Comparison of ENCODE assay signal across 10 mouse cellular contexts in genomic region chr13:100831123-100831522, GRCm38 (mm10). TPM values are rescaled to one million over a fixed set of nuclear protein-coding genes. Genes with fewer than 3 reads are reported as not detected.
DNase-seq lines count a peak whose midpoint lies in the region; ATAC-seq lines count a peak whose summit lies in the region.
"Had no signal": no experiment of that assay in that cellular context is flagged by ENCODE, and none has a peak within 500 bp of the region (broad histone marks: within the 10 kb centered on the region; RNA-seq: fewer than 3 reads in every experiment).

No protein-coding gene starts in this region.

- H3K4me1 ChIP-seq in lung, embryonic 16.5 days (replicated peaks; ENCODE audit: control insufficient read depth, insufficient read depth, low read length), result peaks cover 11% of the 10 kb centered on the region
- peaks cover 17% of the 10 kb centered on the region for H3K4me1 ChIP-seq in hindbrain, embryonic 14.5 days (replicated peaks; ENCODE audit: control insufficient read depth, insufficient read depth, low read length)
- H3K4me1 ChIP-seq in neural tube, embryonic 13.5 days (replicated peaks), result peaks cover 21% of the 10 kb centered on the region

- H3K36me3 ChIP-seq in lung, embryonic 16.5 days (ENCODE audit: control insufficient read depth, insufficient read depth, low read length), result peaks cover 13% of the 10 kb centered on the region
- peaks cover 20% of the 10 kb centered on the region for H3K36me3 ChIP-seq in hindbrain, embryonic 14.5 days (replicated peaks; ENCODE audit: control insufficient read depth, insufficient read depth)
- H3K36me3 ChIP-seq in neural tube, embryonic 13.5 days, result peaks cover 12% of the 10 kb centered on the region

- no peak overlapping the region for H3K27ac ChIP-seq in lung, embryonic 16.5 days (ENCODE audit: low read length)
- no peak overlapping the region for H3K27ac ChIP-seq in hindbrain, embryonic 14.5 days
- H3K27ac ChIP-seq in neural tube, embryonic 13.5 days (replicated peaks), result no peak overlapping the region

- no peak for ATAC-seq in lung, embryonic 16.5 days (ENCODE audit: low read depth)
- no peak for ATAC-seq in hindbrain, embryonic 14.5 days (ENCODE audit: low FRiP score)
- no peak for ATAC-seq in neural tube, embryonic 13.5 days (ENCODE audit: low read depth)
- no peak for ATAC-seq in frontal cortex, adult (ENCODE audit: low TSS enrichment)

- H3K4me3 ChIP-seq in lung, embryonic 16.5 days (ENCODE audit: low read length), result no peak overlapping the region
- no peak overlapping the region for H3K4me3 ChIP-seq in hindbrain, embryonic 14.5 days (replicated peaks; ENCODE audit: low read length)
- no peak overlapping the region for H3K4me3 ChIP-seq in neural tube, embryonic 13.5 days

- WGBS in lung, embryonic 16.5 days, result 64% methylated on average over 6 of the region's 6 CpGs
- 84% methylated on average over 6 of the region's 6 CpGs for WGBS in hindbrain, embryonic 14.5 days
- 85% methylated on average over 6 of the region's 6 CpGs for WGBS in neural tube, embryonic 13.5 days

- DNase-seq in heart, adult 11 months, result peak; percentile 83
- DNase-seq in heart, postnatal 4 days, result no peak
- DNase-seq in lung, postnatal 10 days, result no peak
- no peak for DNase-seq in hindbrain, embryonic 14.5 days (ENCODE audit: low spot score)
- no peak for DNase-seq in MN1 (ENCODE audit: low spot score)
- DNase-seq: kidney, postnatal 14 days; right cerebral cortex, postnatal 25 days had no signal

- H3K9ac ChIP-seq in lung, embryonic 16.5 days (ENCODE audit: low read length), result peak overlapping the region; percentile 19; the same call in 1 of the 2 replicates
- peak overlapping the region; percentile 92; the same call in 1 of the 2 replicates for H3K9ac ChIP-seq in hindbrain, embryonic 14.5 days
- H3K9ac ChIP-seq in neural tube, embryonic 13.5 days, result peak overlapping the region; percentile 32; the same call in 1 of the 2 replicates

- no peak overlapping the region for H3K4me2 ChIP-seq in lung, embryonic 16.5 days (ENCODE audit: low read depth, low read length)
- H3K4me2 ChIP-seq in hindbrain, embryonic 14.5 days (replicated peaks), result peak overlapping the region; percentile 87
- peak overlapping the region; percentile 79 for H3K4me2 ChIP-seq in neural tube, embryonic 13.5 days

- H3K9me3 ChIP-seq in lung, embryonic 16.5 days (ENCODE audit: control insufficient read depth, low read length), result no peaks in the 10 kb centered on the region
- H3K9me3 ChIP-seq in hindbrain, embryonic 14.5 days (ENCODE audit: control insufficient read depth, low read length), result no peaks in the 10 kb centered on the region
- no peaks in the 10 kb centered on the region for H3K9me3 ChIP-seq in neural tube, embryonic 13.5 days

- H3K27me3 ChIP-seq in lung, embryonic 16.5 days (ENCODE audit: control insufficient read depth, insufficient read depth, low read depth, low read length), result no peaks in the 10 kb centered on the region
- no peaks in the 10 kb centered on the region for H3K27me3 ChIP-seq in hindbrain, embryonic 14.5 days (ENCODE audit: control insufficient read depth, insufficient read depth, low read length)
- no peaks in the 10 kb centered on the region for H3K27me3 ChIP-seq in neural tube, embryonic 13.5 days

RNA-seq across cellular contexts. Expression of gene Slc30a5, which starts 2.1 kb away (rescaled TPM):
- total RNA-seq in heart, postnatal 4 days (2021), result 10 to 100 TPM; 32.6 to 33.5 TPM
- polyA plus RNA-seq in lung, embryonic 16.5 days (2015; fragmentation: Nextera tagmentation; extraction: Ambion mirVana), result 46.2 and 48.4 TPM in 2 replicates
- 41.8 and 44.5 TPM in 2 replicates for polyA plus RNA-seq in hindbrain, embryonic 14.5 days (2014; fragmentation: Nextera tagmentation; extraction: Ambion mirVana)
- 35.0 and 40.7 TPM in 2 replicates for polyA plus RNA-seq in neural tube, embryonic 13.5 days (2015; fragmentation: Nextera tagmentation; extraction: Ambion mirVana)

RNA-seq across cellular contexts. Expression of gene Ccnb1, which starts 44.8 kb away (rescaled TPM):
- 10 to 100 TPM; 77.4 to 91.6 TPM for total RNA-seq in heart, postnatal 4 days (2021)
- 271 and 277 TPM in 2 replicates for polyA plus RNA-seq in lung, embryonic 16.5 days (2015; fragmentation: Nextera tagmentation; extraction: Ambion mirVana)
- polyA plus RNA-seq in hindbrain, embryonic 14.5 days (2014; fragmentation: Nextera tagmentation; extraction: Ambion mirVana), result 40.7 and 51.4 TPM in 2 replicates
- 45.2 and 60.2 TPM in 2 replicates for polyA plus RNA-seq in neural tube, embryonic 13.5 days (2015; fragmentation: Nextera tagmentation; extraction: Ambion mirVana)

RNA-seq across cellular contexts. Expression of gene Cenph, which starts 55.4 kb away (rescaled TPM):
- 1 to 10 TPM; 8.7 to 9.3 TPM for total RNA-seq in heart, postnatal 4 days (2021)
- 31.1 and 35.1 TPM in 2 replicates for polyA plus RNA-seq in lung, embryonic 16.5 days (2015; fragmentation: Nextera tagmentation; extraction: Ambion mirVana)
- 6.7 and 6.9 TPM in 2 replicates for polyA plus RNA-seq in hindbrain, embryonic 14.5 days (2014; fragmentation: Nextera tagmentation; extraction: Ambion mirVana)
- polyA plus RNA-seq in neural tube, embryonic 13.5 days (2015; fragmentation: Nextera tagmentation; extraction: Ambion mirVana), result 10.1 and 10.9 TPM in 2 replicates

Comparison
In these comparisons a context has a peak if more than half of its experiments do, and no peak if none do; other contexts are left out.
1. H3K9ac ChIP-seq: peak in every context shown above with its lines; median percentile 92 in hindbrain, embryonic 14.5 days; 32 in neural tube, embryonic 13.5 days; 19 in lung, embryonic 16.5 days.